Mouse (Mus musculus) liver (tissue): Measurements from ENCODE around the gene Mxd4.

Experiments
- DNase-seq: peaks from one replicate; pipeline ENCODE4 v3.0.0-alpha.2; 2020; ENCODE audit warnings: mixed read lengths

Mxd4 gene

DNA sequence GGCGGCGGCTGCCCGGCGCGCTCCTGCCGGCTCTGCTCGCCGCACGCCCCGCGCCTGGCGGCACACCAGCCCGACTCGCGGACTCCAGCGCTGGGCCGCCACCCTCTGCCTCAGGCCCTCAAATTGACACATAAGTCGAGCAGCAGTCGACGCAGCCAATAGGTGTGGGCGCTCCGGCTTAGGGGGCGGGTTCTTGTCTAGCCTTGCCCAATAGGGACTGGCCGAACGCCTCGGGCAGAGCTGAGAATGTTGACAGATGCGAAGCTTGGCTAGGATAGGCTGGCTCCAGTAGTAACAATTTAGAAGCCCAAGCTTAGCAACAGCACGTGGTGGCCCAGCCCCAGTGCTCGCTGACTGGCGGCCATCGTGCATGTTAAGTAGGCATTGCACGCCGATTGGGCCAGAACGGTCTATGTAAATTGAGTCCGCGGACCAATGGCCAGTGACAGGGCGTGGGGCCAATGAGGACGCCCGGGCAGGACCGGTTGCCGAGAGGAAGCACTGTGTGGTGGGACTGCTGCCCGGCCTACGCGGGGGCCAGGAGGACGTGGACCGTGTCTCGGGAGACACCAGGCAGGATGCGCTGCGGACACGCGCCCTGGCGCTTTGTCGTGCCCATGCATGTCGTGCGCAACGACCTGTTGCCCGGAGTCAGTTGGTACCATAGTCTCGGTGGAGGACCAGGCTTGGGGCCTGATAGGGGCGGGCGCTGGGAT, at the start of gene Mxd4:
Mxd4 (minus strand) TSS at position 120 of the 716 bp plus-strand sequence.
- DNase-seq = peak; percentile 97

DNA sequence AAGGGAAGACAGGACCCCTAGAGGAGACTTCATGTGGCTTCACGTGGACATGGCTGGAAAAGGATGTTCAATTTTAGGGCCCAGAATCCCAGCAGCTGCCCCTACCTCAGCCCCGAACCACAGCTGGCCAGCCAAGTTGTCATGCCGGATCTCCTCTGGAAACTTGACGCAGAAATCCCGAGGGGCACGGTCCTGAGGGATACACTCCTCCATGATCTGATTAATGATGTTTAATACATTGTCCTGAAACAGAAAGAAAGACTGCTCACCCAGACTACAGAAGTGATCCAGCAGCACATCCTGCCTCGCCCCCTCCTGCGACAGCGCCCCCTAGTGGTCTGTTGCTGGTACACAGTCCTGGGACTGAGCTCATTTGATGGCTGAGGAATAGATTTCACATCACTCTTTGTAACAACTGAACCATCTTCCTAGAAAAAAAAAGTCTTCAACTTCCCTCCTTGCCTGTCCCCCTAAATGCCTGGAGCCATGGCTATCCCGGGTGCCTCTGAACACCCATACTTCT, 48.4 kb upstream of the Mxd4 start:
- DNase-seq = peak; percentile 63

DNA sequence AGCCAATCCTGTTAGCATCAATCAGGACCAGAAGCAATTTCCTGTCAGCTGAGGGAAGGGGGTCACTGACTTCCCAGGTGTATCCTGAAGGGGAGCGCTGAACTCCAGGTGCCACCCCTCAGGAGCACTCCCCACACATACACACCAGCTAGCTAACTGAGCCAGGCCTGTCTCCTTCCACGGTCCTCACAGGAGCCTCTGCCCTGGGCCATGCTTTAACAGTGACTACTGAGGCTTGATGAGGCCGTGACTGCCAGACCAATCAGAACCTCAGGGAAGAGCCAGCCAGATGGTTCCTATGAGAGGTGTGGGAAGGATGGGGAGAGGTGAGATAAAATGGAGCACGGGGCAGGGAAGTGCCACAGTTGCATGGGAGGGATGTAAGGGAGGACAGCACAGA, 47.5 kb upstream of the Mxd4 start:
- no peak for DNase-seq

DNA sequence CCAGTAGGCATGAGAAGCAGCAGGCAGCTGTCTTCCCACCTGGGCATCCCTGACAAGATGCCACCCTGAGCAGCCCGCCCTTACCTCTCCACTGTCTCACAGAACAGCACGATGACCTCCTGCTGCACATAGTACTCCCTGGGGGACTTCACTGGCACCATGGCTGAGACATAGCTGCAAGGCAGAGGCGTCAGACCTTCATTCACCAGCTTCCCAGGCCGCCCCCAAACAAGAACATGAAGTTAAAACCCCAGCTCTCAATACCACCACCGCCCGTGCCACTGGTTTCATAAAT, 45.6 kb upstream of the Mxd4 start:
- DNase-seq = no peak

DNA sequence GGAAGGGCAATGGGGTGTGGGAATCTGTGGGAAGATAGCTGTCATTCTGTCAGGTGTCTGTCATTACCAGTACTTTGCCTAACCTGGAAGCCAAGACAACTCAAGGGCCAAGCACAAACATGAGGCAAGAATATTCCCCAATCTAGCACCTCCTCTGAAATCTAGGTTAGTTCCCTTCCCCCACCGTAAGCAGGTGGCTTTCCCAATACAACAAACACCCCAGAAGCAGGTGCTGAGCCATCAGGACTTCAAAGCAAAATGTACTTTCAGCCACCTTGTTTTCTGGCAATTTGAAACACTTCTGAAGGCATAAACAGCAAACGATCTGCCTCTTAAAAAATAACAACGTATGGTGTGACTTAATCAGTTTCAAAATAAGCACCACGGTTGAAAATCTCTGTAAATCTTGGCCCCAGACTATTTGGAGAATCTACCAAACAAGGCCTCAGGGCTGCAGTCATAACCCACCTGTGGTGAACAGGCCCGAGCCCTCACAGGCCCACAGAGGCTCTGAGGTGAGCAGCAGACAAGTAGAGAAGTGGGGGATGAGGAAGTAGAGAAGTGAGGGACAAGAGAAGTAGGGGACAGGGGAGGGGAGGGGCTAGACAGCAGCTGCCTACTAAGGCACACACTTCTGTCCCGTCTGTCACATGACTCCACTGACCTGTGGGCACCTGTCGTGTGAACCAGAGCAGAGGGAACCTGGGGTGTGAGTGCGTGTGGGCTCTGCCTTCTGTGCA, 45.1 kb upstream of the Mxd4 start:
- no peak for DNase-seq

DNA sequence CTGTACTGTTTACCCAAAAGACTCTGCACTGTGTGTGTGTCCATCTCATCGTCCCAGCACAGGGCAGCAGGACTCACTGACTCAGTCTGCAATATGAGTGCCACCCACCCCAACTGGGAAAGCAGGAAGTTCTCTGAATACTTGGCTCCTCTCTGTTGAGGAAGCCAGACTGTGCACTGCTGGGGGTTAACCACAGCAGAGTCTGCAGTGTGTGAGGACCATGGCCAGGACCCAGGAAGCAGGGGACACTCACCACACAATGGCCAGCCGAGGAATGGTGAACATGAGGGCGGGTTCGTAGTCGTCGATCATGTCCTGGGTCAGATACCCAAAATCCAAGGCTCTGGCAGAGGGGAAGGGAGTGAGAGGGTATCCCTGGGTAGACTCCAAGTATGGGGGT, 44.4 kb upstream of the Mxd4 start:
- DNase-seq = no peak

DNA sequence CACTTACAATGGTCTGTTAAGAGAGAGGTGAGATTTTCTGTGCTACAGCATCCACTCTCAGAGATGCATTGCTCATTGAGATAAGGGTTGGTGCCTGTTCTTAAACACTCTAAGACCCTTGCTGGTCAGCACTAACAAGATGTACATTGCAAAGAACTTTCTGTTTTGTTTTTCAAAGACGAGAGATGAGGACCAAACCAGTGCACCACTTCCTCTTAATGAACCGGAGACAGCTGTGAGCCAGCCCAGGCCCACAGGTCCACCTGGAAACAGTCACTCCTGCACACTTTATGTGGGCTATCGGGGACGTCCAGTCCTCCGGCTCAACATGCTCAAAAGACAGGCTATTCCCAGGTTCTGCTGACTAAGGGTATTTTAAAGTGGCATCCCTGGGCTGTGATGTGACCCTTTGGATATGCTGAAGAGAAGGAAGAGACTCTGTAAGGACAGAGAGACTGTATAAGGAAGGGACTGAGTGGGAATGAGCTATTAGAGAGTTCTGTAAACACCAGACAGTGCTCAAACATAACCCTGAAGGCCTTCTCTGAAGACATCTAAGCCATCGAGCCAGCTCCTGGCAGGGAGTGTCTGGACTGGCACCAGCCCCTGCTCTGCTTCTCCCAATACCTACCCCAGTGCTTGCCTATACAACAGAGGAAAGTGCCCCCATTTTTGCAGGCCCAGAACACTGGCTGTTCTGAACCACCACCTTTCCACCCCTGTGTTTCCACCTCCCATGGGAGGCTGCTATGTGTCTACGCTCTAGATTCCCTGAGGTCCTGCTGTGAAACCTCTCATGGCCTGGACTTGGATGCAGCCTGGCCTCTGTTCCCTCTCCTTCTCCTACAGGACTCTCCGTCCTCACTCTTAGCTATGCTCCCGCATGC, 43.3 kb upstream of the Mxd4 start:
- no peak for DNase-seq

DNA sequence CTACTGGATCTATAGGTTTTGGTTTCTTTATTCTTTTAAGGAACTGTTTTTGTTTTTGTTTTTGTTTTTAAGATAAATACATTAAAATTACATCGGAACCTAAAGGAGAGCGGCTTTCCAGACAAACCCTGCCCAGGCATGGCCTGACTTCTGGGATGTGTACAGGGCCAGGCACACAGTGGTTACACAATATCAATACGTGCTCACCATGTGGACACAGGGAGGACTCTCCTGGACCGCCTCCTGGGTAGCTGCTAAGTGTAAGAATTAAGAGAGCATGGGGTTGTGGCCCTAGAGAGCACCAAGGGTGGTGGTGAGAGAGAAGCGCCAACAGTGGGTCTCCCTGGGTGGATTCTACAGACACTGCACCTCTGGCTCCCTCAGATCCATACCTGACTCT, 42.0 kb upstream of the Mxd4 start:
- no peak for DNase-seq

DNA sequence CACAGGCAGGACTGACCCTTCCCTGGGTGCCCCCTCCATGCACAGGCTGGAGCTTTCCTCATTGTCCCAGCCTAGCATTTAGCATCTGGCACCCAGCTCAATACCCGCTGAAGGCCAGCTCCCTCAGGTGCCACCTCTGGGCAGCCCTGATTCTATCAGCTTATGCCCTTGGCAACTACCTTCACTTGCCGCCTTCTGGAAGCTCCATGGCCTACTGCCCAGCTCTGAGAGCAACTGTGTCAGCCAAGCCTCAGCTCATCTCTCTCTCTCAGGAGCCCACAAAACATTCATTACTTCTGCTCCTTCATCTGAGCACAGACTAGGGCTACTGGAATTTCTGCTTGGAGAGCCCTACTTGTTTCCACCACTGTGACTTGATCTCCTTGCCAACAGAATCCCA, 38.0 kb upstream of the Mxd4 start:
- no peak for DNase-seq

DNA sequence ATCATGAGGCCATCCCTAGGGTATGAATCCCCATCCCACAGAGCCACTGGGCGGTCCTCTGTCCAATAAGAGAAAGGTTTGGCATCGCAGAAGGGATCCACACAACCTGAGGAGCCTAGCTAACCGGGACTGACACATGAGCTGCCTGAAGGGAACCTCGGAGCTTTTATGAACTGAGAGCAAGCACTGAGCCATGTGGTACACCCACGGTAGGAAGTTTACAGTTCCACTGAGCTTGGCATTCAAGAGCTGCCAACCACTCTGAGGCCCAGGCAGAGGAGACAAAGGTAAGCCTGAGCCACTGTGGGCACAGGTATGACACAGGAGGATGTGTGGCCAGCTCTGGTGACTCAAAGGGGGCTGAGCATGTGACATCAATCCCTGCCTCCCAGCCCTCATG, 37.0 kb upstream of the Mxd4 start:
- DNase-seq = no peak

DNA sequence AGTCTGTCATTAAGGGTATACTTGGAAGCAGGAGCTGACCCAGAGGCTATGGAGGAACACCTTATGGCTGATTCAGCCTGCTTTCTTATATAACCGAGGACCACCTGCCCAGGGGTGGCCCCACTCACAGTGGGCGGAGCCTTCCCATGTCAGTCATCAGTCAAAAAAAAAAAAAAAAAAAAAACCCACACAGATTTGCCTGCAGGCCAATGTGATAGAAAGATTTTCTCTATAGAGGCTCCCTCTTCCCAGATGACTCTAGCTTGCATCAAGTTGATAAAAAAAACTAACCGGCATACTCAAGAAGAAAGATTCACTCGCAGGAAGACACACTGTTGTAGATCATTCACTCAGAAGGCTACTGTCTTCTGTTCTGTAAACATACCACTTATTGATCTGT, 32.5 kb upstream of the Mxd4 start:
- no peak for DNase-seq

DNA sequence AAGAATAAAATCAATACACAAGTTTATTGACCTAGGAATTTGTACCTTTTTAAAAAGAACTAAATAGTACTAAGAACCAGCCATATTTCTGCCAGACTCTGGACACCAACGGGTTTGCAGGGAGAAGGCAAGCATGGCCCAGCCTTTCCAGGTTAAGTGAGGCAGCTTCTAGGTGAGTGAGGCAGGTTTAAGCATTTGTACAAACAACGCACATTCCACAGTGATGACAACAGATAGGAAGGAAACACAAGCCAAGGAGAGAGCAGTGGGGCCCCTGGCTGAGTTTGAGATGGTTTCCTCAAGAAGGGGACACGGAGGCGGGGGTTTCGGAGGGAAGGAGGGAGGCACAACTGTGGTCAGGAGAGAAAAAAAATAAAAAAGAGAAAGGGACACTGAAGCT, 31.2 kb upstream of the Mxd4 start:
- no peak for DNase-seq

DNA sequence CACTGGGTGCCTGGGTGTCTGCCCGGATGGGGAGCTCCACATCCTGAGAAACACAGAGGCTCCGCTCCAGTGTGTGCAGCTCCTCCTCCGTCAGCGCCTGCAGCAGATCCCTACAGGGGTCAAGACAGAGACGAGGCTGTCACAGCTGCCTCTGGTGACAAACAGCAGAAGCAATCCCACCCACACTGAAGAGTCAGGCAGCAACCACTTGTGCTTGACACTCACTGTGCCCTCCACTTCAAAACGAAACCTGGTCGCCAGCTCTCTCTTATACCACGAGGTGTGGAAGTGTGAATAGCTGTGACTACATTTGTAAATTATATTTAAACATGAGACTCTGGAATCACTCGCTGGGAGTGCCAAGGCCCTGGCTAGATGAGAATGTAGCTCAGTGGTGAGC, 30.2 kb upstream of the Mxd4 start:
- DNase-seq = no peak

DNA sequence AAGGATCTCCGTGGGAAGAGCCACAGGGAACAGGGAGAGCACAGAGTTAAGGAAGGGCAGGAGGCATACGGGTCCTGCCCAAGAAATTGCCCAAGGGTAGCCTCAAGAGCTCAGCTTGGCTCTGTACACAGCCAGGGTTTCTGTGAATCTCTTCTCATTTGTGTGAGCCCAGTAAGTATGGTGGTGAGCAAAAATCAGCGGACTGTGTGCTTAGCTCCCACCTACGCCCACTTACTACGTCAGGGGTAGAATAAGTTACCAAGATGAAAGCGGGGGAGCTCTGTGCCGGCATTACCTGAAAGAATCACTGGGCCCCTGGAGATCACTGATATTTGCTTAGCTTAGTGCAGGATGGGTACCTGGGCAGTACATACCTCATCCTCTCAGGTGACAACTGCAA, 28.5 kb upstream of the Mxd4 start:
- no peak for DNase-seq

DNA sequence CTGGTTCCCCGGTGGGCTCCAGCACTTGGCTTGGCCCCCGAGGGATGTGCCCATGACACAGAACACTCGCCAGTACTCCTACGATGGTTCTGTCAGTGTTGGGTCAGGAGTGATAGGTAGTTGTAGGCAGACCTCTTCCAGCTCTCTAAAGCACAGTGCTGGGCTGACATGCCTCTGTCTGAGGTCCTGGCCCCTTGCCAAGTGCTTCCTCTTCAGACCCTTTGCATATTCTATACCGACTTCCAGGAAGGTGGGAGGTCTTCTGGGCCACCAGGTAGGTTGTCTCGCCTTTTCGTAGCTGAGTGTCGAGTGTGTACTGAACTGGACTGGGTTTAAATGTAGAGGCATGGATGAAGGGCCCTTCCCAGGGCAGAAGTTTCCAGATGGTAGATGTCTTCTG, 26.1 kb upstream of the Mxd4 start:
- no peak for DNase-seq

DNA sequence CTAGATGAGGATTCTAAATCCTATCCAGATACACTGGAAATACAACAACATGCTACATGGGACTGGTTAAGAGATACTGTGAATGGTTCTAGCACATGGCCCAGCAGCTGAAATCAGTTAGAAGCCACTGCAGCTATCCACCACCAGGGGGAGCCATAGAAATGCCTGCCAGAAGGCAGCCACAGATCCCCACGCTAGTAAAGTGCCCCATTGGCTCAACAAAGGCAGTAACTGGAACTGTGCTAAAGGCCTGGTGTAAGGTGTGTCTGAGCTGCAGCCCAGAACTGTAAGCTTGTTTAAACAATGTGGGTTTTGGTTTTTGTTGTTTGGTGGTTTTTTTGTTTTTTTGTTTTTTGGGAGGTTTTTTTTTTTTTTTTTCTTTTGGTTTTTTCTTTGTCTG, 22.8 kb upstream of the Mxd4 start:
- DNase-seq = peak; percentile 76

DNA sequence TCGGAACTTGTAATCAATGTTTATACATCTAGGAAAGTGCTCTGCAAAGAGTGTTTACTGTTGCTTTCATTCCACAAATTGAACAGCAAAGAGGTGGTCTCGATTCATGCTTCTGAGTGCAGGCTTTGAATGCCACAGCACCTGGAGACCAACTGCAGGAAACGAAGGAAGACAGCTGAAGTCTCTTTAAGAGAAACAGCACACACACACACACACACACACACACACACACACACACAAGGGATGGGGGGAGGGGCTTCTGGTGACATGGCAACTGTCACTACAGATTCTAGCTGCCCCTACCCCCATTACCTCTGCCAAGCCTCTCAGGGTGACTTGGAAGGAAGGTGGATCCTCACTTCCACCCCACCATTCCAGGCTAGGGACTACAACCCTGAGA, 20.0 kb upstream of the Mxd4 start:
- no peak for DNase-seq

DNA sequence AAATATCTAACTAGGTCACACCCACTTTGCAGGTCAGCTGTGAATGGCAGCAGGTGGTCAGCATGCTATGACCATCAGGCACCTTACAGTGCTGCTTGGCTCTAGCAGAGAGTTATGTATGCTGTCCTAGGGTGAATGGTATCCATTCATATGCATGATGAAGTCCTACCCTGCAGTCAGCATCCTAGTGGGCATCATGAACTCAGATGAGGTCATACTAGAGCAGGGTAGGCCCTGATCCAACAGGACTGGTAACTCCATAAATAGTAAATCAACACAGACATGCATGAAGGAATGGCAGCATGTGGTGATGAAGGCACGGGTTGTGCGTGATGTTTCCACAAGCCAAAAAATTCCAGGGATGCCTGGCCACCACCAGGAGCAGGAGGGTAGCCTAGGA, 18.3 kb upstream of the Mxd4 start:
- no peak for DNase-seq

DNA sequence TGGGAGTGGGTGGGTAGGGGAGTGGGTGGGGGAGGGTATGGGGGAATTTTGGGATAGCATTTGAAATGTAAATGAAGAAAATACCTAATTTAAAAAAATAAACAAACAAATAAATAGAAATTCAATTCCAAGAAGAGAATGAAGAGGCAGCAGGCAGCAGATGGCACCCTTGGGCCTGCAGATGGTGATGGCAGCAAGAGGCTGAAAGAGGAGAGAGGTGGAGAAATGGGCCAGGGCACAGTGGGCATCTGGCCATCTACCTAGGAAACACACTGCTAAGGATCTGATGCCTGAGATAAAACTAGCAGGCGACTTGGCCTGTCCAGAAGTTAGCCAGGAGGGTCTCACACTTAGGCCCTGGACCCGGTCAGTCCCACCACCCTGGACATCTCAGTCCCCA, 17.4 kb upstream of the Mxd4 start:
- no peak for DNase-seq

DNA sequence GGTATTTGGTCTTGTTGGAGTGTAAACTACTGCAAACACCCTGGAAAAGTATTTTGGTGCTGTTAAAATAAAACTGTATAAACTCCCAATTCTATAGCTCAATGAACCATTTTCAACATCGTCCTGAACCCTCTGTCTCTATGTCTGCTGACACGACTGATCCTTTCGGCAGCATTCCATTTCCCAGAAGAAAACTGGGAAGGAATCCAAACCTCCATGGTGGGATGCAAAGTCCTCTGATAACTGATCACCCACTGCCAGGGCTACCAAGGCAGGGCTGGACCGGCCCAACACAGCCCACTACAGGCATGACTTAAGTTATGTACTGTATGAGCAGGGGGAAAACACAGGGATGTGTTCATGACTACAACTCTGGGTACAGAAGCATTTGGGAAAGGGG, 14.5 kb upstream of the Mxd4 start:
- DNase-seq = no peak

DNA sequence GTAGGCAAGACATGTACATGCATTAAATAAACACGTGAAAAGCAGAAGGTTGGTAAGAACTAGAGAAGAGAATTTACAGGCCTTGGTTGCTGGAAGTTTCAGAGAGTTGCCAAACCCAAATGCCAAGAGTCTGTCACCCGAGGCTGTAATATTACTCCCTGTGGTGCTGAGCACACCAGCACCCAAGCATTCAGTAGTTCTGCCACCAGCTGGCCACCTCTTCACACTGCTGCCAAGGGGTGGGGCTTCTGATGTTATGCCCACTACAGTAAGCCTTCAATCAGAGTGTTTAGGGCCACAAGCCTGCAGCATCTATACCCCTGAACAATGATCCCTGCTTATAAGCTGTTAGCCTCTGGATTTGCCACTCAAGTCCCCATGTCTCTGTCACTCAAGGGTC, 13.9 kb upstream of the Mxd4 start:
- DNase-seq = no peak

DNA sequence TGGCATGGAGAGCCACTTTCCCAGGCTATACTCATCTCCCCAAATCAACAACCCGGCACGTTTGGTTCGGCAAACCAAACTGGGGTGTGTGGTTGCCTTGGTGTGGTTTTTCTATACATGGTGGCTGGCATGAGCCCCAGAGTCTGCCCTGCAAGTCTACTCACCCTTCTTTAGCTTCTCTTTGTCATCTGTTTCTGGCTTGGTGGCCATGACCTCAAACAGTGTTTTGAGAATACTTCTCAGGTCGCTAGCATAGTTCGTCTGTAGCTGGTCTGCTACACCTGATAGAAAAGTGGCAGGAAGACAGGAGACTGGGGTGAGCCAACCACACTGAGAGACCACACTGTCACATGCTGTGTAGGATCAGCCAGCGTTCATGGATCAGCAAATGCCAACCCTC, 11.1 kb upstream of the Mxd4 start:
- no peak for DNase-seq

DNA sequence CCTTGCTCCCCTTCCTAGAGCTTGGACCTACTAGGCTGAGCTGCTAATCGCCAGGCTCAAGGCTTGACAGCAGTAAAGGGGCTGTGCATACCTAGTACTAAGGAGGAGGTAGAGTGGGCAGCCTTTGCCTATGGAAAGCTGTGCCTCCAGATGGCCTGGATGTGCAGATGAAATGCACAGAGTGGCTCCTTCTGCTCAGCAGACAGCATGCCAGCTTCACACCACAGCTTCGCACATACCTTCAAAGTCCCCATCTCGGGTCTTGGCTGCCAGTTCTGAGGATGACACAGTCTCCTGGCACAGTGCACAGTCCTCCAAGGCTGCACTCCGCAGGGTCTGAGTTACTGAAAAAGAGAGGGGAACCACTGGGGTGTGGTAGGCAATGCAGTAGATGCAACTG, 9.7 kb upstream of the Mxd4 start:
- DNase-seq = no peak

DNA sequence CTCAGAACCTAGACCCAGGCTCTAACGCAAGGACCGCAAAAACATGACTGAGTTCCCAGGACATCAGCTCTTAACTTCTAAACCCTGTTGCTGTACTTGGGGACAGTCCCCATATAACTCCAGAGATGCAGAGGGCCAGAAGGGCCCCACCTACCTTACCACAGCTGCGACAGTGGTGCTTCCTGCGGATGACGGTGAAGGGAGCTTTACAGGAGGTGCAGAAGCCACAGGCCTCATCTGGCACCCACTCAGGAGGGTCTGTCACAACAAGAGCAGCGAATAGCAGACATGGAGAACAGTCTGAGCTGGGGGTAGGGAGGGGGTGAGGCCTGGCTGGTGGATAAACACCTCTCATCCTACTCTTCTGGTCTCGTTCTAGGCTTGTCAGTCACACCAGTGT, 8.9 kb upstream of the Mxd4 start:
- no peak for DNase-seq
